Mouse (Mus musculus): ENCODE data around the gene Slc39a13. TPM values are rescaled to one million over a fixed set of nuclear protein-coding genes. Genes with fewer than 3 reads are reported as not detected.
A peak's percentile ranks its signal among the peaks of the same experiment; 100 is the strongest.

Gene Slc39a13
- polyA plus RNA-seq, 1 experiment, result 101 TPM

- 43% methylated on average over 6 of the region's 6 CpGs for WGBS
- no peak for DNase-seq
- TF ChIP-seq CTCF (IDR thresholded peaks at IDR 0.05; ENCODE audit: insufficient read depth, low read length) (no peak), POLR2A (IDR thresholded peaks at IDR 0.05; ENCODE audit: borderline replicate concordance, extremely low read depth, low read depth, low read length) (no peak)
Observed at GRCm38 (mm10) chr2:91068872-91069165, 1.4 kb downstream of the Slc39a13 start.

GRCm38 (mm10) chr2:91068162-91068871 is 1.9 kb downstream of the Slc39a13 start:
- Histone ChIP-seq H3K4me3 (replicated peaks; ENCODE audit: extremely low read depth, low read depth, low read length) (peak overlapping the region; percentile 30), H3K4me1 (ENCODE audit: control insufficient read depth, insufficient read depth, low read length) (peaks cover 10% of the 10 kb centered on the region)
- WGBS, result 61% methylated on average over 13 of the region's 13 CpGs
- no peak for DNase-seq
- no peak for TF ChIP-seq POLR2A (IDR thresholded peaks at IDR 0.05; ENCODE audit: borderline replicate concordance, extremely low read depth, low read depth, low read length)

More at GRCm38 (mm10) chr2:91068872-91069165, 1.4 kb downstream of the Slc39a13 start:
- H3K4me1 ChIP-seq (ENCODE audit: control insufficient read depth, insufficient read depth, low read length), result peaks cover 10% of the 10 kb centered on the region
- H3K4me3 ChIP-seq (replicated peaks; ENCODE audit: extremely low read depth, low read depth, low read length), result peak overlapping the region; percentile 30

- Histone ChIP-seq H3K4me3 (replicated peaks; ENCODE audit: extremely low read depth, low read depth, low read length) (no peak overlapping the region), H3K4me1 (ENCODE audit: control insufficient read depth, insufficient read depth, low read length) (peaks cover 12% of the 10 kb centered on the region)
- WGBS, result 84% methylated on average over 3 of the region's 3 CpGs
- TF ChIP-seq CTCF (IDR thresholded peaks at IDR 0.05; ENCODE audit: insufficient read depth, low read length) (no peak), POLR2A (IDR thresholded peaks at IDR 0.05; ENCODE audit: borderline replicate concordance, extremely low read depth, low read depth, low read length) (no peak)
- DNase-seq, result no peak
Observed at GRCm38 (mm10) chr2:91066455-91066854, 3.8 kb downstream of the Slc39a13 start.

- H3K4me1 ChIP-seq (ENCODE audit: control insufficient read depth, insufficient read depth, low read length), result peaks cover 5% of the 10 kb centered on the region
- TF ChIP-seq POLR2A (IDR thresholded peaks at IDR 0.05; ENCODE audit: borderline replicate concordance, extremely low read depth, low read depth, low read length), result no peak
- TF ChIP-seq CTCF (IDR thresholded peaks at IDR 0.05; ENCODE audit: insufficient read depth, low read length), result peak; percentile 70
- DNase-seq, result peak; percentile 39
- no peak overlapping the region for H3K4me3 ChIP-seq (replicated peaks; ENCODE audit: extremely low read depth, low read depth, low read length)
- 32% methylated on average over 3 of the region's 3 CpGs for WGBS
Observed at GRCm38 (mm10) chr2:91065544-91065943, 4.7 kb downstream of the Slc39a13 start.

DNA sequence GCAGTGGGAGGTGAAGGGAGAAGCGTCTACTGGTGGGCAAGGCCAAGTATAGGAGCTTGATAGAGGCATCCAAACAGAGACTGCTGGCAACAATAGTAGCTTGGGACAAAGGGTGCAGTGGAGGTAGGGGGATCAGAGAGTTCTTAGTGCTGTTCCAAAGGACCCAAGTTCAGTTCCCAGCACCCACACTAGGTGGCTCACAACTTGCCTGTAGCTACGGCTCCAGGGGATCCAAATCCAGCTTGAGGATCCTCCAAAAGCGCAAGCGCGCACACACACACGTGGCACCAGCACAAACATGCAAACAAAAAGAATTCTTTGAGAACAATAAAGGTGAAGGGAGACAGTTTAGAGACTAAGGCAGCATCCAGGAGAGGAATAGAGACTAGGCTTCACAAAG is 6.0 kb downstream of the Slc39a13 start:
- DNase-seq, result no peak
- no peak for TF ChIP-seq CTCF (IDR thresholded peaks at IDR 0.05; ENCODE audit: insufficient read depth, low read length)
- TF ChIP-seq POLR2A (IDR thresholded peaks at IDR 0.05; ENCODE audit: borderline replicate concordance, extremely low read depth, low read depth, low read length), result no peak
- H3K4me1 ChIP-seq (ENCODE audit: control insufficient read depth, insufficient read depth, low read length), result peaks cover 5% of the 10 kb centered on the region
- 85% methylated on average over 6 of the region's 6 CpGs for WGBS
- H3K4me3 ChIP-seq (replicated peaks; ENCODE audit: extremely low read depth, low read depth, low read length), result no peak overlapping the region

DNA sequence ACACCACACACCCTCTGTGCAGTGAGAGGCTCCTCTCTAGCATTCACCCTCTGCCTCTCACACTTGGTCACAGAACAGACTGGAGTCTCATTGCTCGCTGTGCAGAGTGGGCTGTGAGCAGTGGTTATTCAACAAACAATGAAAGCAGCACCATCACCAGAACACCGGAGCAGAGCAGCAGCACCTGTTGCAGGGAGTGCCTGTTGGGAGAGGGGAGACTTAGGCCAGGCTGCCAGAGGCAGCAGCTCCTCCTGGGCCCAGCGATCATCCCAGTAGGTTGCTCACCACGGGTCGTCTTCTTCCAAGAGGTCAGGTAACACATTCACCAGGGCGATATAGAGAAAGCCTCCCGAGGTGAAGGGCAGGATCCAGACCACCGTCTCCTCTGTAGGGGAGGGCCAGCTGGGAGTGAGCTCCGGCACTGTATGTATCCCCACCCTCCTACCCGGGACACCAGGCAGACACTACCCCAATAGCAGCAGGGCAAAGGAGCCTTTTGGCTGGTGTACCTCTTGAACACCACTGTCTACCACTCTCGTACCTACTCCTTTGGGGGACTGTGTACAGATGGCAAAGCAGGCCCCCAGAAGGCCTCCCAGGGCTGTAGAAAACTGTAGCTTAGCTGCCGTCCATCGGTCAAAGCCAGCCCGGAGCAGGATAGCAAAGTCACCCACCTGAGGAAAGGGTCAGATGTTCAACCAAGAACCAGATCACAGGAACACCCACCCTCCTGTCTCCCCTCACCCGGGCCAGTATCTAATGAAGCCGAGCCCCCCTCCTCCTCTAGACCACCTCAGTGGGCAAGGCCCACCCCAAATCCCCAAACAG is 7.2 kb downstream of the Slc39a13 start:
- 90% methylated on average over 16 of the region's 16 CpGs for WGBS
- TF ChIP-seq CTCF (IDR thresholded peaks at IDR 0.05; ENCODE audit: insufficient read depth, low read length) (no peak), POLR2A (IDR thresholded peaks at IDR 0.05; ENCODE audit: borderline replicate concordance, extremely low read depth, low read depth, low read length) (no peak)
- no peak overlapping the region for H3K4me3 ChIP-seq (replicated peaks; ENCODE audit: extremely low read depth, low read depth, low read length)
- DNase-seq, result no peak
- H3K4me1 ChIP-seq (ENCODE audit: control insufficient read depth, insufficient read depth, low read length), result peaks cover 2% of the 10 kb centered on the region; the same call in 1 of the 2 replicates

DNA sequence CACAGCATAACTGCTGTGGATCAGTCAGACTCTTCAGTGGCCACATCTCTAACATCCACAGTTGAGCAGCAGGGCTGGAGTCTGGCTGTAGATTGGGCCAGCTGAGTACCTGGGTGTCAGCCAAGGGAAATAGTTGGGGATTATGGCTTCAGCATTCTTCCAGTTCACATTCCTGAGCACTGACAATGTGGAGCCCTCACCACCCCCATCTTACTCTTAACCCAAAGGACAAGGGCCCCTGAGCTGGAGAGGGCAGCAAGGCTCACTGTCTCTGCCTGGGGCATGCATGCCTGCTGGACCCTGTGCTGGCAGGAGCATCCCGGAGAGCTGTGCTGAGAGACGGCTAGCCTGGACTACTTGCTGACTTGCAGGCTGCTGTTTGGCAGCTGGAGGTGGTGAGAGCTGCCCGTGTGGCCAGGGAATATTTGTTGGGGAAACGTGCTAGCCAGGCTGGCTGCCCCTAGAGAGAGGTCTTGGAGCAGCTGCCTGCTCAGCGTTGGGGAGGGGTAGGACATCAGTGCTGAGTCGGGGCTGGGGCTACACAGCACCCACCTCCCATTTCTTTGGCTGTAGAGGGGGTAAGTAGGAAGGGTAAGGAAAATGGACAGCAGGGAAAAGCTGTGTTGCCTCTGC is 8.3 kb downstream of the Slc39a13 start:
- WGBS, result 63% methylated on average over 6 of the region's 6 CpGs
- DNase-seq, result peak; percentile 36
- peaks cover 2% of the 10 kb centered on the region; the same call in 1 of the 2 replicates for H3K4me1 ChIP-seq (ENCODE audit: control insufficient read depth, insufficient read depth, low read length)
- H3K4me3 ChIP-seq (replicated peaks; ENCODE audit: extremely low read depth, low read depth, low read length), result no peak overlapping the region
- TF ChIP-seq CTCF (IDR thresholded peaks at IDR 0.05; ENCODE audit: insufficient read depth, low read length) (no peak), POLR2A (IDR thresholded peaks at IDR 0.05; ENCODE audit: borderline replicate concordance, extremely low read depth, low read depth, low read length) (no peak)

- WGBS, result 78% methylated on average over 10 of the region's 10 CpGs
- DNase-seq, result peak; percentile 31
- Histone ChIP-seq H3K4me3 (replicated peaks; ENCODE audit: extremely low read depth, low read depth, low read length) (no peak overlapping the region), H3K4me1 (ENCODE audit: control insufficient read depth, insufficient read depth, low read length) (peaks cover 2% of the 10 kb centered on the region; the same call in 1 of the 2 replicates)
- TF ChIP-seq POLR2A (IDR thresholded peaks at IDR 0.05; ENCODE audit: borderline replicate concordance, extremely low read depth, low read depth, low read length), result no peak
- TF ChIP-seq CTCF (IDR thresholded peaks at IDR 0.05; ENCODE audit: insufficient read depth, low read length), result peak; percentile 58
Observed at GRCm38 (mm10) chr2:91060544-91061355, 9.5 kb downstream of the Slc39a13 start.

DNA sequence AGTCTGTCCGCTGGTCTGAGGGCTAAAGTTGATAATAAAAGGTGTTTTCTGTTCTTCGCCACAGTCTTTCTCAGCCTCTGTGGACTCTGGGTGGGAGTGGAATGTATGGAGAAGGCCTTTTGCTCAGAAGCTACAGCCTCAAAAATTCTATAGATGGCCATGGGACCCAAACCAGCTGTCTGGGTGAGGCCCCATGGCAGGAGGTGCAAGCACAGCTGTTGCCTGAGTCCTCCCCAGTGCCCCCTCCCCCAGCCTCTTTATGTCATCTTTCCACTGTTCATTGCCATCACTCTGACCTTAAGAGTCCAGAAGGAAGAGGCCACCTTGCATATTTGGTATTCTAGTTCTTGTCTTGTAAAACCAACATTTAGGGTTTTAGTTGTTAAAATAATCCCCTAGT is 10.8 kb downstream of the Slc39a13 start:
- no peak for DNase-seq
- no peak for TF ChIP-seq CTCF (IDR thresholded peaks at IDR 0.05; ENCODE audit: insufficient read depth, low read length)
- TF ChIP-seq POLR2A (IDR thresholded peaks at IDR 0.05; ENCODE audit: borderline replicate concordance, extremely low read depth, low read depth, low read length), result no peak
- 100% methylated on average over 2 of the region's 2 CpGs for WGBS
- no peak overlapping the region for H3K4me3 ChIP-seq (replicated peaks; ENCODE audit: extremely low read depth, low read depth, low read length)
- peaks cover 6% of the 10 kb centered on the region for H3K4me1 ChIP-seq (ENCODE audit: control insufficient read depth, insufficient read depth, low read length)

All from lung, adult 2 months (tissue).